Mouse (Mus musculus): ENCODE results near the gene Olfr293. TPM values are rescaled to one million over a fixed set of nuclear protein-coding genes. Genes with fewer than 3 reads are reported as not detected.

Gene Olfr293
- not detected in 2 replicates for polyA plus RNA-seq (2015; fragmentation: Nextera tagmentation; extraction: Ambion mirVana)

DNA sequence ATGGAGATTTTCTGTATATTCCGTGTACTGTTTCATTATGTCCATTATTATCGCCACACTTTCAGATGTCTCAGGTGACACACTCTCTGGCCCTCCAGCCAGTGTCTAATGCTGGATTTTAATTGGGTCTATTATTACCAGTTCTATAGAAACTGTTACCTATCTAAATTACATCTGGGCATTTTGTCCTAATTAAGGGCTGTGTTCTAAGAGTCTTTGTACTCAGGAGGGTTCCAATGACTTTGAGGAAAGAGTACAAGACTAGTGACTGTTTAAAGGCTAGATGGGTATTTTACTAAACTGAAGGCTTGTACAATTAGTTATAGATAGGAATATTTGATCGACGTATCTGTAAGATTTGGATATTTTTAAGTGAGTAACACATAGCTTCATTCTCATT, at the start of gene Olfr293:
Olfr293 (plus strand) TSS at position 301 of the 400 bp plus-strand sequence.
- Histone ChIP-seq H3K27ac (ENCODE audit: low read length) (no peak within 1 kb of the TSS), H3K4me1 (ENCODE audit: control insufficient read depth, insufficient read depth, low read length) (no peaks in the 10 kb centered on the region), H3K27me3 (ENCODE audit: control insufficient read depth, insufficient read depth, low read length) (no peaks in the 10 kb centered on the region), H3K4me3 (replicated peaks; ENCODE audit: low read length) (no peak within 1 kb of the TSS), H3K9ac (ENCODE audit: low read length) (no peak within 1 kb of the TSS), H3K36me3 (ENCODE audit: control insufficient read depth, insufficient read depth, low read length) (no peaks in the 10 kb centered on the region), H3K4me2 (ENCODE audit: low read depth, low read length) (no peak within 1 kb of the TSS), H3K9me3 (replicated peaks; ENCODE audit: control insufficient read depth, low read length) (no peaks in the 10 kb centered on the region)
- WGBS: 89% methylated on average over 4 of the region's 4 CpGs
- ATAC-seq (ENCODE audit: insufficient read depth, low FRiP score): no peak

- H3K27ac ChIP-seq (ENCODE audit: low read length): no peak within 1 kb of the TSS
- H3K4me2 ChIP-seq (ENCODE audit: low read depth, low read length): no peak within 1 kb of the TSS
- ATAC-seq (ENCODE audit: insufficient read depth, low FRiP score): no peak
- no peaks in the 10 kb centered on the region for H3K36me3 ChIP-seq (ENCODE audit: control insufficient read depth, insufficient read depth, low read length)
- WGBS: 49% methylated on average over 2 of the region's 2 CpGs
- H3K4me3 ChIP-seq (replicated peaks; ENCODE audit: low read length): no peak within 1 kb of the TSS
- H3K4me1 ChIP-seq (ENCODE audit: control insufficient read depth, insufficient read depth, low read length): no peaks in the 10 kb centered on the region
- no peak within 1 kb of the TSS for H3K9ac ChIP-seq (ENCODE audit: low read length)
- H3K27me3 ChIP-seq (ENCODE audit: control insufficient read depth, insufficient read depth, low read length): no peaks in the 10 kb centered on the region
- no peaks in the 10 kb centered on the region for H3K9me3 ChIP-seq (replicated peaks; ENCODE audit: control insufficient read depth, low read length)
Observed at GRCm38 (mm10) chr7:86616543-86616942, 32.3 kb upstream of the Olfr293 start, which contains the start of gene Olfr294. Olfr294 (minus strand) TSS chr7:86616643.

GRCm38 (mm10) chr7:86688030-86688429, 39.2 kb downstream of the Olfr293 start, which contains the start of gene Olfr292:
Olfr292 (plus strand) TSS chr7:86688330.
- H3K4me1 ChIP-seq (ENCODE audit: control insufficient read depth, insufficient read depth, low read length): no peaks in the 10 kb centered on the region
- H3K4me2 ChIP-seq (ENCODE audit: low read depth, low read length): no peak within 1 kb of the TSS
- H3K9ac ChIP-seq (ENCODE audit: low read length): no peak within 1 kb of the TSS
- no peak within 1 kb of the TSS for H3K4me3 ChIP-seq (replicated peaks; ENCODE audit: low read length)
- H3K27me3 ChIP-seq (ENCODE audit: control insufficient read depth, insufficient read depth, low read length): no peaks in the 10 kb centered on the region
- no peaks in the 10 kb centered on the region for H3K36me3 ChIP-seq (ENCODE audit: control insufficient read depth, insufficient read depth, low read length)
- no peaks in the 10 kb centered on the region for H3K9me3 ChIP-seq (replicated peaks; ENCODE audit: control insufficient read depth, low read length)
- no peak within 1 kb of the TSS for H3K27ac ChIP-seq (ENCODE audit: low read length)
- ATAC-seq (ENCODE audit: insufficient read depth, low FRiP score): no peak

Other genes with a start within 250 kb of the Olfr293 start
- not detected in 2 replicates for gene Olfr301, start 245.2 kb upstream of the Olfr293 start, polyA plus RNA-seq (2015; fragmentation: Nextera tagmentation; extraction: Ambion mirVana)
- not detected in 2 replicates for gene Olfr299, start 189.1 kb upstream of the Olfr293 start, polyA plus RNA-seq (2015; fragmentation: Nextera tagmentation; extraction: Ambion mirVana)
- not detected in 2 replicates for gene Olfr298, start 156.6 kb upstream of the Olfr293 start, polyA plus RNA-seq (2015; fragmentation: Nextera tagmentation; extraction: Ambion mirVana)
- not detected in 2 replicates for gene Olfr297, start 129.1 kb upstream of the Olfr293 start, polyA plus RNA-seq (2015; fragmentation: Nextera tagmentation; extraction: Ambion mirVana)
- not detected in 2 replicates for gene Olfr295, start 65.2 kb upstream of the Olfr293 start, polyA plus RNA-seq (2015; fragmentation: Nextera tagmentation; extraction: Ambion mirVana)
- gene Olfr294, start 32.4 kb upstream of the Olfr293 start, polyA plus RNA-seq (2015; fragmentation: Nextera tagmentation; extraction: Ambion mirVana): not detected in 2 replicates
- gene Olfr292, start 39.3 kb downstream of the Olfr293 start, polyA plus RNA-seq (2015; fragmentation: Nextera tagmentation; extraction: Ambion mirVana): not detected in 2 replicates
- 0.10 and 0.22 TPM in 2 replicates for gene Folh1, start 126.9 kb downstream of the Olfr293 start, polyA plus RNA-seq (2015; fragmentation: Nextera tagmentation; extraction: Ambion mirVana)
- not detected in 2 replicates for gene Vmn2r77, start 146.0 kb downstream of the Olfr293 start, polyA plus RNA-seq (2015; fragmentation: Nextera tagmentation; extraction: Ambion mirVana)